Mouse (Mus musculus): ENCODE measurements at regions not wholly inside any gene's neighbourhood (a gene's known extent, or its start where the extent isn't known, plus 50 kb on each side); places are given as distances from the start of the nearest gene placed in this dataset.
"Not testable (repeated sequence)": the region's sequence is repeated elsewhere in the genome, so short reads cannot be mapped to it uniquely, and the experiment has no call there.

DNA sequence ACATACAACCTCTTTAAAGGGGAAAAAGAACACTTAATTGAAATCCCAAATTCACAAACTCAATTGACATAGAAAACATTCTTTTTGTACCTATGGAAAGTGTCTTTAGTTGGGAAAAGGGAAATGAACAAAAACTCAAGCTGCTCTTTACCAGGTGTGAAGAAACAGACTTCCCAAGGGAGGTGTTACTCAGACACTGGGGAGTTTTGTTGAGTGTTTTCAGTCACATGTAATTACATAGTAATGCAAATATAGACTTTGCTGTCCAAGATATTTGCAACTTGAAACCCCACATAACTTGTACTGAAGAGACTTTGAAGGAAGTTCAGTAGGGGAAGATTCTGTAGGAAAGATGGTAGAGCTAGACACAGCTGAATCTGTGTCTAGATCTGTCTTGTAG lies 547.7 kb upstream of the Zfp960 start:
- no peak for DNase-seq (ENCODE audit: low read depth, low spot score)

DNA sequence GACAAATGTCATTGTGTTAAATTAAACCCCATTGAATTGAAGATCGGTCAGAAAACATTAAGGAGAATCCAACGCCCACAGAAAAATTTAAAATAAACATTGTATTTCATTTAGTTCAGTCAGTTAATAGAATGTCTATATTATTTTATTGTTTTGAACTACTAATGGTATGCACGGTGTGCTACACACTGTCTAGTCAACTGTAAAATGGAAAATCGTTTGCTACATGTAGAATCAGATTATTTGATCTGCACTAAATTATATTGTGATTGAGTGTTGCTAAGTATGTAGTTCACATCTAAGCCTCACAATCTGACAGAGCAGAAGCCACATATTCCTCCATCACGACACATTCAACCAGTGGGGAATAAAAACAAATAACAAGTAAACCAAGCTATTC lies 570.0 kb upstream of the Zfp960 start:
- DNase-seq (ENCODE audit: low read depth, low spot score) = no peak

DNA sequence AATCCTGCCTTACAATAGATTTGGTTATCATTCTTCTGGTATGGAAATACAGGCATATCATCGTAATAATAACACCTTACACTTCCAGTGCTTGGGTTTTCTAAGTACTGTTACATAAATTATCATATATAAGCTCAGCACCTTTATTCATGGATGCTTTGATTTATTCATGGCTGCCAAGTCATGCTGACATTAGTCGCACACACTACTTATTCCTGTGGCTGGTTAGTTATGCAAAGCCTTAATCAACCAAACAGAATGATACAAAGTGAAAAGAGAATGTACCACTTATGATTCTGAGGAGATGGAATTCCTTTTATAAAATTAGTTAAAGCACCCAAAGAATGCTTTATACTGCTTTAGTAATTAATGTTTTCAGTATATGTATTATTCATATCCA lies 570.4 kb upstream of the Zfp960 start:
- DNase-seq (ENCODE audit: low read depth, low spot score) = no peak

DNA sequence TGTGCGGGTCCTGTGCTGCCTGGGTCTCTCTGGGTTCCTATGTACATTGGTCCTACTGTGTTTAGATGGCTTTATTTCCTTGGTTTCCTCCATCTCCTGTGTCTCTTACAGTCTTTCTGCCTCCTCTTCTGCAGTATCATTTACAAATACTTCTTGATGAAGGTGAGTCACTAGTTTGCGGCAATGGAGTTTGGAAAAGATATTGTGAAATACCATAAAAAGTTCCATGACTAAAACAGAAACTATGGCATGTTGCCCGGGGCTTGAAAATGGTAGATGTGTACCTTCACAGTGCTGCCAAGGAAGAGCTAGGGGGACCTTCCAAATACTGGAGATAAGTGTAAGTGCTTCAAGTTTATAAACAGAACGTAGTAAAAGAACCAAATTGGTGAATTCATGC lies 571.4 kb upstream of the Zfp960 start:
- DNase-seq (ENCODE audit: low read depth, low spot score) = no peak

DNA sequence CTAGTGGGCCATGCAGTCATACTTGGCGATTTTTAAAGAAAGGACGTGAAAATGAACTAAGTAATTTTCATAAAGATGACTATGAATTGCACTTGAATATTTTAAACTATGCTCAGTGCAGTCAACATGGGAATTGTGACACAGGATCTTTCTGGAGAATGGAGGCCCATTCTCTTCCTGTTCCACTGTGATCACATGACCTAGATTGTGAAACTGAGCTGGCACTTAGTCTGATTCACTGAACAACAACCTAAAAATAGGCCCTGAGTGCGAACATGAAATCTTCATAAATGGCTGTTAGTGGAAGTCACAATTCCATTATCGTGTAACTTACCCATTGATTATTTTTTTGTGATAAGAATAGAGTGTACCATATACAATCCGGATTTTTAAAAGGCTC lies 577.6 kb upstream of the Zfp960 start:
- DNase-seq (ENCODE audit: low read depth, low spot score) = no peak

DNA sequence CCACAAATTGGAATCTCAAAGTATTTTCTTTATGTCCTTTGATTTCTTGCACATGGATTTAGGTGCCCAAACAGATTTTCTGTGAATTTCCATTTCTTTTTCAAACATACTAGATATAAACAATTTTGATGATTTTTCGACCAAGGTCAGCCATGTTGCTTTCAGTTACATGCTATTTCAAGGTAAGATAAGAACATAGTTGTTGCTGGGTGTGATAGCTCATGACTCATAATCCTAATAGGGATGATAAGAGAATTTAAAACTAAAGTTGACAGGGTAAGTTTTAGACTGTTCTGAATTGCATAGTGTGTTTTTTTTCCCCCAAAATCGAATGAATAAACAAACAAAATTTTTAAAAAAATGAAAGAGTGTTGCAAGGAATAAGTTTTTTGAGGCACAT lies 579.9 kb upstream of the Zfp960 start:
- DNase-seq (ENCODE audit: low read depth, low spot score) = no peak

DNA sequence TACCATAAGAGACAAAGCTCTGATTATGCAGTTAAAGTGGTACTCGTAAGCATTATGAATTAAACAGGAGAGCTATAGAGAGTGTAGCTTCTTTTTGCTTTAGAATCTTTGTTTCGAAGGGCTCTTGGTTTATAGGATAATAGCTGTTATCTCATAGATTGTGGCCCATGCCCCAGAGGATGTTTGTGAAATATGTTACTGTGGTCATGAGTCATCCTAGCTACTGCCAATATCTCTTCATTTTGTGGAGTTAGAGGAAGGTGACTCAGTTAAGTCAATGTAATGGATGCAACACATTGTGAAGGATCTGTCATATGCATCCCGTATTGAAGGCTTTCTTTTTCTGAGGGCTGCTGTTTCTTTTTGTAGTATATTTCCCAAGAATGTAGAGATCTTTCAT lies 582.2 kb upstream of the Zfp960 start:
- DNase-seq (ENCODE audit: low read depth, low spot score) = no peak

DNA sequence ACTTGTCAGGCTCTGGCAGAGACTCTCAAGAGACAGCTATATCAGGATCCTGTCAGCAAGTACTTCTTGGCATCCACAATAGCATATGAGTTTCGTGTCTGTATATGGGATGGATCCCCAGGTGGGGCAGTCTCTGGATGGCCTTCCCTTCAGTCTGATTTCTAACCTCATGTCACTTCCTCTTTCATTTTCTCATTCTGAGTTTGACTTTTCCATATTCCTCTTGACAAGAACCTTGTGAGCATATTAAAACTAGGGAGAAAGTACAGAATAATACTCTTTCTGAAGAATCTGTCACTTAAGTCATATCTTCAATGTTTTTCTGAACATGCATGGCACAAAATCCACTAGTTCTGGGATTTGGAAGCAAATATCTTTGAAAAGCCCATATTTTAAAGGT lies 583.3 kb upstream of the Zfp960 start:
- DNase-seq (ENCODE audit: low read depth, low spot score) = peak; percentile 5

DNA sequence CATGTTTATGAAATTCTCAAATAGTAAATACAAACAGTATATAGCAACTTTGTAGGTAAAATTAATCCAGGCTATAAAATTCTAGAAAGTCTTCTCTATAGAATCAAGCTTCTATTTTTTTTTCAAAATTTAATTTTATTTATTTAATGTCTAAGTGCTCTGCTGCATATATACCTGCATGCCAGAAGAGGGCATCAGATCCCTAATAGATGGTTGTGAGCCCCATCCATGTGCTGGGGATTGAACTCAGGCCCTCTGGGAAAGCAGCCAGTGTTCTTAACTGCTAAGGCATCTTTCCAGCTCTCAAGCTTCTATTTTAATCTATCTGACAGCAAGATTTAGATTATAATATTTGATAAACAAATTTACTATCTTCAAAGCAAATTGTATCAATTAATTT lies 602.7 kb upstream of the Zfp960 start:
- DNase-seq (ENCODE audit: low read depth, low spot score) = no peak

DNA sequence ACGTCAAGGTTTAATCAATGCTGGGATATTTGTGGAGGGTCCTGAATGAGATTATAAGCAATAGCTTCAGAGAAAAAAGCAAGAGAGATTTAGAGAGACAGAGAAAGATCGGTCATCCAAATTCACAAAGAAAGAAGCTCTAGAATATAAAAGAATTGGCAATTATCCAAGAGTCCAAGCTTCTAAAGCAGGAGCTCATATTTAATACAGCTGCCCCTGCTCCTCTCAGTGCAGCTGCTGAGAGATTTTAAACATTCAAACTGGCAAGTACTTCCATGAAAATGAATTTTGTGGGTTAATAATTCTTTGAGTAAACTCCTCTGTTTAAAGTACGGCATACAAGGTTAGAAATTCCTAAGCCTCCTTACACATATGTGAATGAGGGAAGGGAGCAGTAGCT lies 610.8 kb upstream of the Zfp960 start:
- no peak for DNase-seq (ENCODE audit: low read depth, low spot score)

DNA sequence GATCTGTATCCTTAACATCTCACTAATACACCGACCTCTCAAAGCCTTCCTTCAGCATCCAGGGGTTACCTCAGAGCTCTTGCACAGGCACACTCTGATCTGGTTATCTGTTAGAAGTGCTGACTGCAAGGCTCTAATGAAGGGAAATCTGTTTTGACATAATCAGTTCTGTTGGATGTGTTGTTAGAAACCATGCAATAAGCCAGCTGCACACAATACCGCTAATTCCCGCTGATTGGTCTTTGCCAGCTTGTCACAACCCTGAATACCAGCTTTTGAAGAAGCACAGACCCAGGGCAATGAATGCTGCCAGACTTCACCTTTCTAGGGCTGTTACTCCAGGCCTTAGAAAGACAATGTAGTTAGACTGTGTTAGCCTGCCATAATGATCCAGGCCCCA lies 613.7 kb upstream of the Rgmb start:
- no peak for DNase-seq (ENCODE audit: low read depth, low spot score)

DNA sequence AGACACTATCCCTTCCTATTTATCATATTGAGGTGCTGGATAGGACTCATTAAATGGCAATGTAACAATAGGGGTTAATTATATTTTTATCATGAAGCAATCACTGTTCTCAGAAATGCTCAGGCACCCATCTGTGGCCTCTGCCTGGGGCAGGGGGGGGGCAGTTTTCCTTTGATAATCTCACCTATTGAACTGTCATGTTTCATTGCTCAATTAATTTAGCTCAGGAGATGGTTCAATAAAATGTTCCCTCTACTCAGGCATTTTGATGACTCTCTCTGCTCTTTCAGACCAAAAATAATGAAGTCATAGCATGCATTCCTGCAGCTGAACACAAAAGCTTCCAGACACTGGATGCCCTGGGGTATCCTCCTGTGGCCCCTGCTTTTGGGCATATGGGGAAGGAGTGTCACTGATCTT lies 564.4 kb upstream of the Rgmb start:
- no peak for DNase-seq (ENCODE audit: low read depth, low spot score)

DNA sequence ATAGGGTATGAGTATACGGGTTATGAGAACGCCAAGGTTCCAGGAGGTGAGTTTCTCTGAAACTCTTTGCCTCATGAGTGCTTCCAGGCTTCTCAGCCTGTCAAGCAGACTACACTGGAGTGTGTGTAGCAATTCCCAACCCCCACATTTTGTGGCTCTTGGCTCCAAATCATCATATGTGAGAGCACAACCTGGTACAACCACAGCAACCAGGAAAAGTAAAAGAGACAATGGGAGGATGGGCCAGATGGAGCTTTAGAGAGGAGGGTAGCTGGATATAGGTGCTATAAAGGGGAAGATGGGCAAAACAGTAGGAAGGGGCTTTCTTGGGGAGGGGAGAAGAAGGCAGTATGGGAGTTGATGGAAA lies 544.0 kb upstream of the Rgmb start:
- not testable (repeated sequence) for DNase-seq (ENCODE audit: low read depth, low spot score)

DNA sequence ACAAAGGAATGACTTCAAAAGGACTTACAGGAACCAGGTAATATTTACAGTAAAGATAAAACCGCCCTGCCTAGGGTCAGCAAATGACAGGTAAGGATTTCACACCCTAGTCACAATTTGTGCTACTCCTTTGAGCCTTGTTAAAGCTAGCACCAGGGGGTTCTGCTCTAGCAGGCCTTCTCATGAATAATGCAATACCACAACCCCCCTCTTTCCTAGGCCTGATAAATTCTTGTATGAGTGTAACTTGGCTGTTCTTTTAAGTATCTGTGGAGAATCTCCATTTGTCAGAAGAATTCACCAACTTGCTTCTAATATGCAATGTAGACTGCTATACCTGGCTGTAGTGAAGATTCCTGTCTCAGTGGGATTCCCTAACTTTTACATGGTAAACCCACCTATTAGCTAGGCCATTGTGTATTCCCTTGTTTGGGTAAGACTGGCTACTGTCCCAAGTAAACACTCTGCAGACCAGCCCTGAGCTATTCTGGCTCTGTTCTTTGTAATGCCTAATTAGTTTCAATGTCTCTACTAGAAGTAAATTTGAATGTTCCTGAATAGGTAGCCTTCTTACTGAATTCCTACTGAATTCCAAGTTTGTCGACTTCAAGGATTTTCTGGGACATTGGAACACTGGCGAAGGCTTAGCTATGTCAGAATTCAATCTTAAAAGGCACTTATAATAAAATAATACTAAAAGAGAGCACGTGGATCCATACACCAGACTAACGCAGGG lies 543.4 kb upstream of the Rgmb start:
- DNase-seq (ENCODE audit: low read depth, low spot score) = not testable (repeated sequence)

DNA sequence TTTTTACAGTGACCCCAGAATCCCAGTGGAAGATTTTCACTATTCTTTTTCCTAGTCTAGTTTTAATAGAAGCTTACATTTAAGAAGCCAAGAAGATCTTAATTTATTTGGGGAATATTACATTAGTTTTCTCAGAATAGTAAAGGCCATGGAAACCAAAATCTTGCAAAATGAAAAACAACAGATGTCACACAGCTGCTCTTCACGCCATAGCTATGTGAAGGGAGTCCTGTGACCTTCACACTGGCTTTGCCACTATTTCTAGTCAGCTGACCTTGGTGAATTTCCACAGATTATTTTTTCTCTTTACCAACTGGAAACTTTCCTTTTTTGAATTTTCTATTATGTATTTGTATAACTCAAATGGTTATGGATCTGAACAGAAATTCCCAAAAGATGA lies 542.1 kb upstream of the Rgmb start:
- no peak for DNase-seq (ENCODE audit: low read depth, low spot score)

DNA sequence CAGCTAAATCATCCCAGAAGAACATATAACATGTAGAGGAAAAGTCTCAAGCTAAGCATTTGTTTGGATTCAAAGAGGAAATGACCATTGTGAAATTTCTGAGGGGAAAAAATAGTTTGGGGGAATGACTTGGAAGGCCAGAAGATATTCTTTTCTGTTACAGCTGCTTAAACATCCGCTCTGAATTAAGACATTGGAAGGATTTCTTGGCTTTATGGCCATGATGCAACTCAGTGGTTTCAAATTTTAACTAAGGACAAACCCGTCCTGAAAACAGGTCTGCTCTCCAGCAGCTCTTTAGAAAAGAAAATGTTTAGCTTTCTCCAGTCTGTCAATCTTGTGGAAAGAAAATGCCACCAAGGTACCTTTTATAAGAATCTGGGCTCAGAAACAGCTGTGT lies 513.2 kb upstream of the Rgmb start:
- no peak for DNase-seq (ENCODE audit: low read depth, low spot score)

DNA sequence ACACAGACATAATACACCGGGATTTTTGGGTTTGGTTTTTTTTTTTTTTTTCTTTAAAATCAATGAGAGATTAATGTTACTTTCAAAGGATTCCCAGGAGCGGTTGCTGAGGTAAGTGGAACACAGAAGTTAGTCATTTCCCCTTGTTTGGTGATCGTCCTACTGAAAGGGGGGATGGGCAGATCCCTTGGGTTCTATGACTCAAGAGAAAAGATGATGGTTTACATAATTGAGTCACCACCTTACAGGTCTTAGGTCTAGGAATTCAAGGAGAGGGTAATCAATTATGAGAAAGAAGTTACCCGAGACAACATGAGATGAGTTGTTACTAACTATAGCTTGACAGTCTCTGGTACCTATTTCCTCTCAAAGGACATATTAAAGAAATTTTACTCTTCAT lies 511.9 kb upstream of the Rgmb start:
- no peak for DNase-seq (ENCODE audit: low read depth, low spot score)

DNA sequence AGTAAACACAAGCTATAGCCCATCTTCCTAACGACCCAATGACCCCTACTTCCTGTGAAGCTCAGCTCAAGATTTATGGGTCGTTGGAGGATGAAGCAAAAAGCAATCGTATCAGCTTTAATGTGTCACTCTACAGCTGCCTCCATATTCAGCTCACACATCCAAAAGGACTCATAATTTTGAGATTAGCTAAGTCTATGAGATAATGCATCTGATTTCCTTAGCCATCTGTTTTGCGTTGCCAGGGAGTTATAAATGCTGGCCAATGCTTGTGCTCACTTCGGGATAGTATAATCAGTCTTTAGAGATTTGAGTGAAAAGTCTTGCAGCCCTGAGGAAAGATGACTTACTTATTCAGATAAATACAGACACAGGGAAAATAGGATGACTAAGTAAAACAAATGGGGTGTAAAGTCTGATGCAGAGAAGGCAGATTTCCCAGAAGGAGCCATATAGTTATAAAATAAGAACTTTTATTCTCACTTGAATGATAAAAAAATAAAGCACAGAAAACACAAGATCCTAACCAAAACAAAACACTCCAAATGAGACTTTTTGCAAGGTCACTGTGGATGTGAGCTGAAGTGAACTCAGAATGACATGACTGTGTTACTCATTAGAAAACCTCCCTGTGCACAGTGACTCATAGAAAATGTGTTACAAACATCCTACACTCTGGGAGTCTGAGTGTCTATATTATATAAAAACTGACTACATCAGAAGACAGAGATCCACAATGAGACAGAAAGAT lies 509.1 kb upstream of the Rgmb start:
- no peak for DNase-seq (ENCODE audit: low read depth, low spot score)

DNA sequence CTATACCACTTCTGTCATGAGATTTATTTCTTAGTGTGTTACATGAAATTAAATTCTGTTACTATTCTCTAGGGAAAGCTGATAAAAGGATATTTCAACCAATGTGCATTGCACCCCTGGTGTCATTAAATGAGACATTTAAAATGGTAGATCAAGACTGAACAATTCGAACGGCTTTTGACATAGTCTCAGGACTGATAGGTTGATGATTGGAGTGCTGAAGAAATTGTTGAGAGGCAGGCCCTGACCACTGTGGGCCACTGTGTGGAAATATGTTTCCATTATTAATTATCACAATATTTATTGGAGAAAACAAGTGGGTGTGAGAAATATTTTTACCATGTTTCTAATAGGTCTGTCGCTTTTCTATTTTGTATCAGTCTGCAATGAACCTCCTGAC lies 481.1 kb upstream of the Rgmb start:
- no peak for DNase-seq (ENCODE audit: low read depth, low spot score)

DNA sequence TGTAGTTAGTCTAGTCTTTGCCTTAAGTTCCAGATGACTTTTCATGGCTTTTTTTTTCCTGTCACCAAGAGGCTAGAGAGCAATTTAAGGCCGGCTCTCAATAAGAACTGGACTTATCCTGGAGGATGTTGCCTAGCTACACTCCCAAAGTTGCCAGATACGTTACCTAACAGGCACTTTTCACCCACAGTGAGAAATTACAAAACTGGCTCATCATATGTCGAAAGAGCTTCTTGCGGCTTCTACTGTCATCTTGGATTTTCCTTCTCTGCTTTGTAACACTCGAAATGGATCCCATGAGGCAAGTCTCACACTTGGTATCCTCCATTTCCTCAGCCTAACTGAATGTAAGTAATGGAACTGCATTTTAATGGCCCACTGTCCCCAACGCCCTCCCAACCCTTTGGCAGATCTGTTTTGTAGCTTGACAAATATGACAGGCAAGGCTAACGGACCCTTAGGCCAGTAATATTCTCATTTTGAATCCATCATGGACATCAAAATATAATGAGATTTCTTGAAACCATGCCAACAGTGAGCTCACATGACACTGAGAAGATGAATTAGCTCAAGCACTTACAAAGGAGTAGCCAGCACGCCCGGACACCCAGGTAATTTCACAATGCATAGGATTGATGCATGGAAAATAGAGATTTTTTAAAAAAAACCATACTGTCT lies 480.5 kb upstream of the Rgmb start:
- no peak for DNase-seq (ENCODE audit: low read depth, low spot score)

DNA sequence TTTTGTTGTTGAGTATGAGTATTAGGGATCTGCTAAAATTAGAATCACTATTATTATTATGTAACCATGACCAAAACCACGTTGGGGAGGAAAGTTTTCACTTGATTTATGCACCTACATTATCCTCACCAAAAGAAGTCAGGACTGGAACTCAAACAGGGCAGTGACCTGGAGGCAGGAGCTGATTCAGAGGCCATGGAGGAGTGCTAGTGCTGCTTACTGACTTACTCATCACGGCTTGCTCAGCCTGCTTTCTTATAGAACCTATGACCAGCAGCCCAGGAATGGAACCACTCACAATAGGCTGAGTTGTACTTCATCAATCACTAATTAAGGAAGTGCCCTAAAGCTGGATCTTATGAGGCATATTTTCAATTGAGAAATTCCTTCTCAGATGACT lies 470.9 kb upstream of the Rgmb start:
- DNase-seq (ENCODE audit: low read depth, low spot score) = no peak

DNA sequence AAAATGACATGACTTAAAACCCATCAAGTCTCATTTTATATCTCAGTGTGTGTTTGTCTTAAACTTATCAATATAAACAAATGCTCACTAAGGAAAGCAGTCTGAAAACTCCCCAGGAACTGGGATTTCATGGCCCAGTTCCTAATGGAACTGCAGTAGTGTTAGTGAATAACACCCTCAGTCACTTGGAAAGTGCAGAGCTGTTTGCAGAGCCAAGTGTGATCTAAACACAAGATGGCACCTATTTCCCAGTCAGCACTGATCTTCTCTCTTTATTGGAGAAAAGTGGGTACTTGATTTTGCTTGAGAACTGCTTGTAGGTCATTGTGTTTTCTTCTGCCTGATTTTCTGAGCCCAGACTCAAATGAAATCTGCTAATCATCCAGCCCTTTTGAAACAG lies 467.7 kb upstream of the Rgmb start:
- no peak for DNase-seq (ENCODE audit: low read depth, low spot score)
